Mouse (Mus musculus) adipocyte (in vitro differentiated cells): Measurements from ENCODE around the gene Vmn2r41.
"Not testable (repeated sequence)": the region's sequence is repeated elsewhere in the genome, so short reads cannot be mapped to it uniquely, and the experiment has no call there.

Experiments
- DNase-seq: peaks from one replicate; pipeline ENCODE4 v3.0.0-alpha.2; 2016; ENCODE audit warnings: low spot score

The Vmn2r41 gene

GRCm38 (mm10) chr7:8161554-8161953 lies at the start of gene Vmn2r41:
Gene Vmn2r41, minus strand, starts transcription at chr7:8161654.
- DNase-seq, result not testable (repeated sequence)

GRCm38 (mm10) chr7:8200220-8200619 lies 38.8 kb upstream of the Vmn2r41 start, which contains the start of gene Vmn2r42:
Gene Vmn2r42, minus strand, starts transcription at chr7:8200320.
- not testable (repeated sequence) for DNase-seq

- not testable (repeated sequence) for DNase-seq
Measured at GRCm38 (mm10) chr7:8092871-8093270, 68.6 kb downstream of the Vmn2r41 start.
